Mouse (Mus musculus) embryonic fibroblast, embryonic 13.5 days (primary cell): ENCODE results near the gene Ampd3.

ENCODE experiments used
- CTCF ChIP-seq: IDR thresholded peaks from 2 replicates; pipeline ENCODE4 v1.5.1; 2011; ENCODE audit warnings: mild to moderate bottlenecking, control low read depth, low read length, moderate library complexity, borderline replicate concordance; ENCODE audit not compliant: insufficient read depth
- POLR2A ChIP-seq: IDR thresholded peaks from 2 replicates; pipeline ENCODE4 v1.6.1; 2011; ENCODE audit warnings: low read depth, mild to moderate bottlenecking, control low read depth, low read length, moderate library complexity

DNA sequence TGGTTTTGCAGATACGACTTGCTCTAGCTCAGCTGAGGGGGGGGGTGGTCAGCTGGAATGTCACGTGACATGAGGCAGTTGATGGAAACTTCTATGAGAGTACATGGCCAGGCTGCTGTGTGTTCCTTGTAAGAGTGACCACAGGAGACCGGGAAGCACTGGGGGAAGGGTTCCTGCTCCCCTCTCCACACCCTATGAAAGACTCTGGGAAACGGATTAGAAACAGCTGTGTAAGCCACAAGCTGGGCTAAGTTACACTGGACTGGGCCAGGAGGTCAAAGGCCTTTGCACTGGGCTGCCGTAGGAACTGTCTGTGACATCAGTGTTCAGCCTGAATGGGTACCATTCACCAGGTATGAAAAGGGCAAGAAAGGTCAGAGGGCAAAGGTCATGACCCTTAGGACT, 14.1 kb upstream of the Ampd3 start:
- no peak for TF ChIP-seq CTCF
- no peak for TF ChIP-seq POLR2A
